Mouse (Mus musculus) central nervous system, embryonic 11.5 days (tissue): Measurements from ENCODE around the gene Vrk3. TPM values are rescaled to one million over a fixed set of nuclear protein-coding genes. Genes with fewer than 3 reads are reported as not detected.

Source experiments
- polyA plus RNA-seq: library from polyadenylated mRNA; depleted of rRNA; stranded (reverse); fragments of >200 nt; gene quantifications from 2 replicates; pipeline ENCODE4 v1.2.3, GENCODE M21; 2012; rRNA removed

Vrk3 gene
- polyA plus RNA-seq = 29.7 and 35.3 TPM in 2 replicates

DNA sequence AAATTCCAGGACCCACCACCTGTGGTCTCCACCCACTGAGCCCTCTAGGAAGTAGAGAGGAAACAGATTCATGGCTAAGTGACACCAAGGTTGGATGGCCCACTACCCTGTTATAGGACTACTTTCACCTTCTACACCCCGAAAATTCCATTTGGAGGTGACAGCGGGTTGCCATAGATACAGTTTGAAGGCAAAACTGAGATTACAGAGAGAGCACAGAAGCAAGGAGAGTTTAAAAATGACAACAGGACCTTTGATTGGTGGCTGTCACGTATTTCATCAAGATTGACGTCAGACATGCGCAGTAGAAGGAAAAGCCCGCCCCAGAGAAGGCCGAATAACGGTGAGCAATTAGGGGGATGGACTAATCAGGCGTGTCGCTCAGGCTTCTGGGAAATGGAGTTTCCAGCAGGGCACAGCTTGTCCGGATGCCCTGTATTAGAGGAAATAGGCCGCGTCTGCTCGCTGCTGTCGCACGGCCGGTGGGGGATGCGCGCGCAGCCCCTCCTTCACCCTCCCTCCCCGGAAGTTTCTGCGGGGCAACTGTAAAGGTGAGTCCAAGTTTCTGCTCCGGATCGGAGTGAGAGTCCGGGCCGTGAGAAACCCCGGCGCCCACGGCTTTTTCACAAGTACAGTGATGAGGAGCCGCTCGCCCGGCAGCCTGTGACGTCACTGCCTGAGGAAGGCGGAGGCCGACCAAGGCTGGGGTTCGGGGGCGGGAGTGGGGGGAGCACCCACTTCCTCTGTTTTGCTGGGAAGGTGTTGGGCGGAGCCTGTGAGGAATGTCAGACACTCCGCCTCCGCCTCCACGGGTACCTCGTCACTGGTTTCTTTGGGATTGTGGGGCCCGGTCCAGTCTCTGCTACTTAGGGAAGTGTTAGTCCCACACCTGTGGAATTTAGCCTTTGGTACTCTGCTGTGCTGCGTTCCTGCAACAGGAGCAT lies at the start of gene Vrk3:
Vrk3 (plus strand) TSS at position 313 of the 944 bp plus-strand sequence.

GRCm38 (mm10) chr7:44708574-44708973 lies 39.6 kb upstream of the Vrk3 start, which contains the start of gene Izumo2:
Izumo2 (plus strand) TSS chr7:44708742.

GRCm38 (mm10) chr7:44750950-44751349 lies 2.7 kb downstream of the Vrk3 start, which contains the start of gene Zfp473:
Zfp473 (minus strand) TSS chr7:44751050.

DNA sequence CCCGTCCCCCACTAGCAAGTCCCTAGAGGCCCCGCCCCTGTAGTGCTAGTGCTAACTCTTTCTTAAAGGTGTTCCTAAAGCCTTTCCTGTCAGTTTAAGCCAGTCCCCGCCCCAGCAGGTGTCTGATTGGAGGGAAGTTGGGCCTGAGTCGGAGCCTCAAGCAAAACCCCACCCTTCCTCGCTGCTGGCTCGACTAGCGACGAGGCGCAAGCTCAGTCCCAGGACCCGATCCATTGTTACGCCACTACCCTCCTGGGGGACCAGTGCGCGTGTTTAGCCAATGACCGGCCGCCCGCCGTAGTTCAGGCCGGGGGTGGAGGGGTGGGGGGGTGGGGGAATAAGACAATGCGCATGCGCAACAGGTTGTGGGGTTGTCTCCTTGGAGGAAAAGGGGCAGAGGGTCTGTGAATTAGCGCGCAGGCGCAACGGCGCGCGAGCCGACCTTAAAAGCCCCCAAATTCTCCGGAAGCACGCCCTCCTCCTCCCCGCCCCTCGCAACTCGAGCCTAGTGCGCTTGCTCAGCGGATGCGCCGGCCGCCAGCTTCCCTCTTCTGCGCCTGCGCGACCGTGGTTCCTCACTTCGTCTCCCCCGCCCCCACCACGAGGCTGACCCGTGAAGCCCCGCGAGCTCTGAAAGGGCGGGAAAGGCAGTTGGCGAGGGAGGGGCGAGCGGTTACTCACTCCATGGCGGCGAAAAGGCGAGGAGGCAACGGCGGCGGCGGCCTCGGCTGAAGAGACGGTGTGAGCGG lies 67.7 kb downstream of the Vrk3 start, which contains the start of the genes Nup62 and Il4i1:
Nup62 (plus strand) TSS at position 368 of the 749 bp plus-strand sequence.
Il4i1 (plus strand) TSS at position 667 of the 749 bp plus-strand sequence.

DNA sequence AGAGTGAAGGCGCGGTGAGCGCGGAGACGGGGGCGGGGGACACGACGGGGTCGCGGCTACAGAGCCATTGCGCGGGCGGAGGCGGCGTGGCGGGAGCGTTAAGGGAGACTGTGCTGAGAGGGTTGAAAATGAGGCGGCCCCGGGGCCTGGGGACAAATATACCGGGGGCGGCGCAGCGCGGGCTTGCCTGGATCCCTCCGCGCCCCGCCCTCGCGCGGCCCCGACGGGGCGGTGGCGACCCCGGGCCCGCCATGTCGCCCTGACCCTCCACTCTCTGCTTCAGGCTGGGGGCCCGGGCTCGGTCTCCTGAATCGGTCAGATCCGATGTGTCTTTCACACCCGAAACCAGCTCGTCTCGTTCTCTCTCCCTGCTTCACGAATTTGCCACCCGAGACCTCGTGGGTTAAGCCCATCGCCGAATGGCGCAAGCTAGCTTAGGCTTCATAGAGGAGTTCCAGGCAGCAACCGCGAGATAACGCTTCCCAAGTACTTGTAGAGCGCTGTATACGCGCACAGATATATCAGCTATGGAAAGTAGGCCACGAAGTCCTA lies 68.3 kb downstream of the Vrk3 start, which contains the start of gene Atf5:
Atf5 (minus strand) TSS at position 189 of the 552 bp plus-strand sequence.

Other genes with a start within 250 kb of the Vrk3 start
- 0.01 TPM in 1 of 2 replicates, not detected in the other for gene Mybpc2, start 223.8 kb upstream of the Vrk3 start, polyA plus RNA-seq
- gene Spib, start 216.3 kb upstream of the Vrk3 start, polyA plus RNA-seq = 0.07 and 0.09 TPM in 2 replicates
- 107 and 108 TPM in 2 replicates for gene Pold1, start 199.6 kb upstream of the Vrk3 start, polyA plus RNA-seq
- 76.6 and 80.4 TPM in 2 replicates for gene Nr1h2, start 194.5 kb upstream of the Vrk3 start, polyA plus RNA-seq
- 0.13 and 0.20 TPM in 2 replicates for gene Napsa, start 176.0 kb upstream of the Vrk3 start, polyA plus RNA-seq
- gene Kcnc3, start 157.7 kb upstream of the Vrk3 start, polyA plus RNA-seq = 8.0 and 8.3 TPM in 2 replicates
- gene Myh14, start 77.6 kb upstream of the Vrk3 start, polyA plus RNA-seq = 1.2 TPM in 2 replicates
- not detected in 2 replicates for gene Izumo2, start 39.7 kb upstream of the Vrk3 start, polyA plus RNA-seq
- 2.1 and 2.2 TPM in 2 replicates for gene Zfp473, start 2.6 kb downstream of the Vrk3 start, polyA plus RNA-seq
- 72.9 and 96.2 TPM in 2 replicates for gene Nup62, start 67.7 kb downstream of the Vrk3 start, polyA plus RNA-seq
- 0.37 and 0.54 TPM in 2 replicates for gene Il4i1, start 68.0 kb downstream of the Vrk3 start, polyA plus RNA-seq
- 26.1 and 29.3 TPM in 2 replicates for gene Atf5, start 68.2 kb downstream of the Vrk3 start, polyA plus RNA-seq
- 101 and 104 TPM in 2 replicates for gene Akt1s1, start 100.6 kb downstream of the Vrk3 start, polyA plus RNA-seq
- 57.2 and 66.8 TPM in 2 replicates for gene Tbc1d17, start 100.7 kb downstream of the Vrk3 start, polyA plus RNA-seq
- gene Pnkp, start 108.7 kb downstream of the Vrk3 start, polyA plus RNA-seq = 29.5 and 32.5 TPM in 2 replicates
- 453 and 647 TPM in 2 replicates for gene Ptov1, start 121.4 kb downstream of the Vrk3 start, polyA plus RNA-seq
- 151 and 183 TPM in 2 replicates for gene Med25, start 144.3 kb downstream of the Vrk3 start, polyA plus RNA-seq
- 23.0 and 29.3 TPM in 2 replicates for gene Fuz, start 147.7 kb downstream of the Vrk3 start, polyA plus RNA-seq
- gene Ap2a1, start 181.1 kb downstream of the Vrk3 start, polyA plus RNA-seq = 70.2 and 102 TPM in 2 replicates
- gene Tsks, start 194.8 kb downstream of the Vrk3 start, polyA plus RNA-seq = 0.07 and 0.08 TPM in 2 replicates
- gene Cpt1c, start 226.4 kb downstream of the Vrk3 start, polyA plus RNA-seq = 36.4 and 49.2 TPM in 2 replicates
- 510 and 945 TPM in 2 replicates for gene Prmt1, start 238.2 kb downstream of the Vrk3 start, polyA plus RNA-seq
- 113 and 137 TPM in 2 replicates for gene Irf3, start 249.2 kb downstream of the Vrk3 start, polyA plus RNA-seq